ENCODE assay signal across 9 mouse cellular contexts in genomic region chr17:43077540-43077939, GRCm38 (mm10).
DNase-seq lines count a peak whose midpoint lies in the region; ATAC-seq and TF ChIP-seq lines count a peak whose summit lies in the region.
"Had no signal": no experiment of that assay in that cellular context is flagged by ENCODE, and none has a peak within 500 bp of the region (broad histone marks: within the 10 kb centered on the region; RNA-seq: fewer than 3 reads in every experiment).

No protein-coding gene starts in this region.

- no peaks in the 10 kb centered on the region for H3K9me3 ChIP-seq in forebrain, embryonic 15.5 days

- peak overlapping the region; percentile 27 for H3K4me2 ChIP-seq in forebrain, embryonic 15.5 days (replicated peaks)

- no peaks in the 10 kb centered on the region for H3K27me3 ChIP-seq in kidney, adult 2 months (replicated peaks; ENCODE audit: control insufficient read depth, insufficient read depth, low read length)
- no peaks in the 10 kb centered on the region for H3K27me3 ChIP-seq in forebrain, embryonic 15.5 days
- H3K27me3 ChIP-seq: Patski had no signal

- WGBS in kidney, adult 2 months, result 30% methylated on average over 4 of the region's 4 CpGs
- WGBS in forebrain, embryonic 15.5 days, result 46% methylated on average over 4 of the region's 4 CpGs

- H3K9ac ChIP-seq in forebrain, embryonic 15.5 days (replicated peaks), result no peak overlapping the region

- ATAC-seq in forebrain, embryonic 15.5 days (replicated peaks), result peak; percentile 1; the same call in 1 of the 2 replicates

- peak; percentile 62 for DNase-seq in kidney, adult 2 months
- DNase-seq in kidney, postnatal 4 days, result no peak
- DNase-seq in kidney, postnatal 14 days, result peak; percentile 25
- peak; percentile 33 for DNase-seq in retina, embryonic 14.5 days (ENCODE audit: low spot score)
- DNase-seq in right cerebral cortex, postnatal 25 days, result no peak
- DNase-seq in layer of hippocampus, postnatal 10 days (ENCODE audit: low spot score in 2 of 2), result no peak
- DNase-seq in layer of hippocampus, postnatal 14 days (ENCODE audit: low spot score in 2 of 2), result no peak

- H3K36me3 ChIP-seq in kidney, adult 2 months (ENCODE audit: control insufficient read depth, insufficient read depth, low read length), result no peaks in the 10 kb centered on the region; the same call in 1 of the 2 replicates
- no peaks in the 10 kb centered on the region for H3K36me3 ChIP-seq in forebrain, embryonic 15.5 days

- H3K27ac ChIP-seq in kidney, adult 2 months (ENCODE audit: insufficient read depth, low read depth, low read length), result peak overlapping the region; percentile 61
- H3K27ac ChIP-seq in forebrain, embryonic 15.5 days (replicated peaks), result peak overlapping the region; percentile 58

- TF ChIP-seq CTCF in kidney, adult 2 months (conservative IDR thresholded peaks at IDR 0.05; ENCODE audit: insufficient read depth, insufficient read length, low read depth, low read length), result no peak

- no peak overlapping the region for H3K4me3 ChIP-seq in kidney, adult 2 months (ENCODE audit: insufficient read depth, low read depth, low read length)
- no peak overlapping the region for H3K4me3 ChIP-seq in forebrain, embryonic 15.5 days

- H3K4me1 ChIP-seq in kidney, adult 2 months (ENCODE audit: control insufficient read depth, insufficient read depth, low read length), result peaks cover 17% of the 10 kb centered on the region; the same call in 1 of the 2 replicates
- peaks cover 24% of the 10 kb centered on the region for H3K4me1 ChIP-seq in forebrain, embryonic 15.5 days

- no peak for TF ChIP-seq POLR2A in kidney, adult 2 months (IDR thresholded peaks at IDR 0.05; ENCODE audit: low read depth, low read length)

Comparison
In these comparisons a context has a peak if more than half of its experiments do, and no peak if none do; other contexts are left out.
1. DNase-seq: peak in kidney, adult 2 months (single experiment), kidney, postnatal 14 days (single experiment) and retina, embryonic 14.5 days (single experiment); none in kidney, postnatal 4 days (0 of 2), right cerebral cortex, postnatal 25 days (single experiment), layer of hippocampus, postnatal 10 days (0 of 2) and layer of hippocampus, postnatal 14 days (0 of 2).